Mouse (Mus musculus) layer of hippocampus, adult 2 months (tissue): ENCODE measurements at regions not wholly inside any gene's neighbourhood (a gene's known extent, or its start where the extent isn't known, plus 50 kb on each side); places are given as distances from the start of the nearest gene placed in this dataset.

Experiments
- DNase-seq, 2 experiments: peaks; one replicate each; pipeline ENCODE4 v3.0.0; 2022; ENCODE audit warnings: low spot score in 2 of 2
- H3K27ac ChIP-seq: fragments of 200-600 bp; 2 replicates; pipeline ENCODE4 v1.8.1; 2022
- H3K4me3 ChIP-seq: fragments of 200-600 bp; 2 replicates; pipeline ENCODE4 v1.8.1; 2022; ENCODE audit warnings: mild to moderate bottlenecking
- CTCF ChIP-seq: fragments of 200-600 bp; conservative IDR thresholded peaks from 2 replicates; pipeline ENCODE4 v1.8.1; 2022; ENCODE audit warnings: antibody characterized with exemption, mild to moderate bottlenecking, moderate library complexity

DNA sequence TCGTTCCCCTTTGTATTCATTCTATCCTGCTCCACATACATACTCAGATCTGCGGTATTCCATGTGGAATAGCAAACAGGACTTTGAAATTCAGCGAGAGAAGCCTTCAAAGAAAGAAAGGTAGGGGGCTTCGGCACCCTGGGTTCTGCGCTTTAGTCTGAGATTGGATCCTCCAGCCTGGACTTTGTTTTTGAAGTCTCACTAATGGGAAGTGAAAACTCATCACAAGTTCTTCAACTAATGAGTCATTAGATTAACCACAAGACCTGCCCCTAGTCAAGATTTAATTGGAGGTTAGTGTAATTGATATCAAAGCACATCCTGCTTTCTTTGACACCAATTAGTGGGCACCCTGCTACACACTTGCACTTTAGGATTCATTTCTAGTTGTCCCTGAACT lies 492.5 kb upstream of the Zfp960 start:
- DNase-seq, result no peak
- H3K27ac ChIP-seq, result no peak overlapping the region
- no peak overlapping the region for H3K4me3 ChIP-seq
- TF ChIP-seq CTCF, result no peak

DNA sequence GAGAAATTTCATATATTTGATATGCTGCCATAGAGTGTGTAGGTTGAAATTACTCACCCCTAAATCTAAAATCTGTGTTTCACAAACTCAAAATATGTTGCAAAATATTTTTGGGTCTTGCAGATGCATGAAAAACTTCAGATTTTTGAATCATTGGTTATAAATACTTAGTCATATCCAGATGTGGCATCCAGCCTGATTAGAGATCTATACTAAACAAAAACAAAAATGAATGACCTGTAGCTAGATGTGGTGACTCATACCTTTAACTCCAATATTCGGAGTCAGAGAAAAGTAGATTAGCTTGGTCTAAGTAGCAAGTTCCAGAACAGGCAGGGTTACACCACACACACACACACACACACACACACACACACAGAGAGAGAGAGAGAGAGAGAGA lies 475.1 kb upstream of the Zfp960 start:
- Histone ChIP-seq H3K27ac (no peak overlapping the region), H3K4me3 (no peak overlapping the region)
- DNase-seq, result no peak
- no peak for TF ChIP-seq CTCF

DNA sequence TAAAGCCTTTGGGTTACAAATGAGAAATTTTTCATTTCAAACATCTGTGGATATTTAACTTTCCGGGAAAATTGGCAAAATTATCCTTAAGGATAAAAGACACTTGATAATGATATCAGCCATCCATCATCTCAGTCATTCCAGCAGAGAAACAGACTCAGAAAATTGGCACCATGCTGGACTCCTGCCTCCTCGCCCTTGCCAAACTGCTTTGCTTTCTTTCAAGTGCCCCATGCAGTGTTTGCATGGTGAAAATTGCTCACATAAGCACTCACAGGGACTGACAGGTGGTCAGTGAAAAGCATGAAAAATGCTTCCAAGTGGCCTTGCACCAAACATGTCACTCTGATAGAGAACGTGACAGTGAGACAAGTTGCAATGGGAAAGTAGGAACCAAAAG lies 464.2 kb upstream of the Zfp960 start:
- DNase-seq, result no peak
- H3K4me3 ChIP-seq, result no peak overlapping the region
- TF ChIP-seq CTCF, result no peak
- no peak overlapping the region for H3K27ac ChIP-seq

DNA sequence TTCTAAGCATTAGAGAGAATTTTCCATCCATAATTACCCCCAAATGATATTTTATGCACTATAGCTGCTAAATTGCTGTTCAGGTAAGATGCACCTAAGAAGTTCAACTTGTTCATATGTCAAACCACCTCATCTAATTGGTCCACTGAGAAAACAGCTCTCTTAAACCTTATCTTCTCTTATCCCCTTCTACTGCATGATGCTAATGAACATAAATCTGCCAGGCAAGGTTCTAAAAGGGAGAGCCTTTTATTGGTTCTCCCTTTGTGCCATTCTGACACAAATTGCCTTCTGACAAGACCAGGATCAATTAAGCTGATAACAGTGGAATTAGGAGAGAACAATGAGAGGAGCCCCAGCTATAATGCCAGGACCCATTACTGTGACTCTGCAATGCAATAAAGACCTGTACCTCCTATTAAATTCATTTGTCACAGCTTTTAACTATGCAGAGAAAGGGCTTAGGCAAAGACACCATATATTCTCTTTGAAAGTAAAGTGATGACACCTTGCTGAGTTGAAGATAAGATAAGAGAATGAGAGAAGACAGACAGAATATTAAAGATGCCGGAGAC lies 451.4 kb upstream of the Zfp960 start:
- DNase-seq, result no peak
- no peak overlapping the region for H3K27ac ChIP-seq
- no peak for TF ChIP-seq CTCF
- no peak overlapping the region for H3K4me3 ChIP-seq

DNA sequence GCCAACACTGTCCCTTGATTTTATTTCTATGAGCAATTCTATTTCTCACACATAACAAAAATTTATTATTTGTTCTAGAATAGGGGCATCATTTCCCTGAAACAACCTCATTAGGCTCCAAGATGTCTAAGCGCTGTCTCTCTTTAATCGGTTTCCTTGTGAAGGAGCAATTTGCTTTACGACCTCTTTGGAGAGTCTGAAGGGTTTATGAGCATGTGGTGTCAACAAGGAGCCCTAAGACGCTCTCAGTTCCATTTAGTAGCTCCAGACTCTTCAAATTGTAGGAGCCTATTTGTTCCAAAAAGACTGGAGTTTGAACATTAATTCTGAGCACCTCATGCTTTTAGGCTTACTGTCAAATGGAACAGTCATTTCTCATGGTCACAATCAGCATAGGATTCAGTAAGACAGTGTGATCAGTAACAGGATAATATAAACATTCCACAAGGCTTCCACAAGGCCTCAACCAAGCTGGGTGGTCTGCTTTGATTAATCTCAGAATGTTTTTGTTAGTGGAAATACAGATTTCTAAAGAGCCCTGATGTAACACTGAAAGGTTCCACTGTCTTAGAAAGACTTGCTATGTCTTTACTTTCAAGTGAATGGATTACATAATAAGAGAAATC lies 441.9 kb upstream of the Zfp960 start:
- no peak overlapping the region for H3K27ac ChIP-seq
- no peak for DNase-seq
- no peak for TF ChIP-seq CTCF
- no peak overlapping the region for H3K4me3 ChIP-seq

DNA sequence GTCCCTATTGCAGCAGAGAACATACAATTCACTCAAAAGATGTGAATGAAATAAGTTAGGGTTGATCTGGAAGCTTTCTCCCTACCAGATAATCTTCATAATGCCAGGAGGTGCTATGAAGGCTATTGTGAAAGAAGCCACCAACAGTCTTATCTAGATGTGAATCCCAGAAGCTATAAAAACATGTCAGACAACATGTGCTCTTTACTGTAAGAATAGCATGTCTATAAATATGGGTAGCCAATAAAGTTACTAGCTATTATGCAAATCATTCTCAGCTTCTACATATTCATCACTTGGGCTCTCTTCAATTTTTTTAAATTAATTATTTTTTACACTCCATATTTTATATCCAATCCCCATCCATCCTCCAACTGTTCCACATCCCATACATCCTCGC lies 434.1 kb upstream of the Zfp960 start:
- H3K27ac ChIP-seq, result no peak overlapping the region
- no peak for TF ChIP-seq CTCF
- no peak overlapping the region for H3K4me3 ChIP-seq
- DNase-seq, result no peak

DNA sequence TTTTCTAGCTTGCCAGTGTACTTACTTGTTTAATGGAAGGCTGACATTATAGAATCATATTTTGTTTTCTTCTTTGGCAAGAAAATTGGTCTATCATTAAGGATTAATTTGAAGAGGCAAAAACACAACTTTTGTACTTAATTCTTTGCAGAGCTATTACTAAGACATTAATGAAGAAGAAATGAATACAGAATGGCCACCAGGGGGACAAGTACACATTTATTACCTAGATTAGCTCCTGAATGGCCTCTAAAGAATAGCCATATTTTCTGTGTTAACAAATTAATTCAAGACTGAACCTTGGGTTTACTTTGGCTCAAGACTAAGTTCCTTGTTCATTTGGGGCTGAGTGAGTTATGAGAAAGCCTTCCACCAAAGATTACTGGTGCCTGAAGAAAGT lies 430.5 kb upstream of the Zfp960 start:
- H3K4me3 ChIP-seq, result no peak overlapping the region
- peak; percentile 59 for TF ChIP-seq CTCF
- DNase-seq, result no peak

DNA sequence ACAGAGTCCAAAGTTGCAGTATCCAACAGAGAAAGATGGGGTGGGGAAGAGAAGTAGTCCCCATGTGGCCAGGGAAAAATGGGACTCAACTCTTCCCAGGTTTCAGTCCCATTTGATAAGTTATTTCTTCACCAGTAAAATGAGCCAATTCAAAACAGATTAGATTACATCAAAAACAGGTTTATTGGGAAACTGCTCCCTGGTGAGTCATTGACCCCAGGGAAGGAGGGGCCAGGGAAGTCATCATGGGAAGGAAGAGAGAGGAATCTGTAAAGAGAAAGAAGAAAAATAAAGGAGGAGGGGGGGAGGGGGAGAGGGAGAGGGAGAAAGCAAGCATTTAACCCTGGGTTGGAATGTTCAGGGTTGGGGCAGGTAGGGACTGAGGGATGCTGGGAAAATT lies 426.4 kb upstream of the Zfp960 start:
- Histone ChIP-seq H3K27ac (no peak overlapping the region), H3K4me3 (no peak overlapping the region)
- no peak for TF ChIP-seq CTCF
- no peak for DNase-seq

More for the DNA sequence above, 430.5 kb upstream of the Zfp960 start:
- no peak overlapping the region for H3K27ac ChIP-seq

DNA sequence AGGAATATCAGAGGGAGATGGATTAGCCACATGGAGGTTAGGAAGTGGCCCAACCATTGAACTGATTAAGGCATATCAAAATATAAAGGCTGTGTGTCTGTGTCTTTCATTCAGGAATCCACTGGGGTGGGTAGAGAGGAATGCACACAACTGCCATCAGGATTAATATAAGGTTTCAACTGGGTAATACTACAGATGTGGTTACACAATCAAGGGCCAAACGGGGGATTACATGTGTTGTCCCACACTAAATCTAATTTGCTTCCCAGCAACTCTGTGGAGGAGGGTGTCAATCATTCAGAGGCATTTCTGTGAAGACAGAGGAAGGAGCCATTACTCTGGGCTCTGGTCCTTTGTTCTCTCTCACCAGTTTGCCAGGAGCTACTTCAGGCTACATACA lies 416.0 kb upstream of the Zfp960 start:
- no peak for DNase-seq
- Histone ChIP-seq H3K4me3 (no peak overlapping the region), H3K27ac (no peak overlapping the region)
- TF ChIP-seq CTCF, result no peak

DNA sequence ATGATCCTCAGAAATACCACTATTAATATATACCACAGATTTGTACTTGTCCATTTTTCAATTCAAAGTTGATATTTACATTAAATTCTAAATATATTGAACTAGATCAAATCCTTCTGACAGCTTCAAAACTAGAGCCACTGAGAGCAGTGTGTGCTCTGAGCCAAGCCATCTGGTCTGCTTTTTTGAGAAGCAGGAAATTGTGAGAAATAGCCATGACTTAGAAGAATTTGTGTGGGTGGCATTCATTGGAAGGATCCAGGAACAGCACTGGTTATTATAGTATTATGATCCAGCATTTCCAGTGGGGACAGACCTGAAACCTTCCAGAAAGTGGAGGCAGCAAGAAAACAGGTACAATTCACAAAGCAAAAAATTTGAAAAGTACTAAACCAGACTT lies 398.7 kb upstream of the Zfp960 start:
- no peak overlapping the region for H3K4me3 ChIP-seq
- no peak overlapping the region for H3K27ac ChIP-seq
- no peak for TF ChIP-seq CTCF
- DNase-seq, result no peak

DNA sequence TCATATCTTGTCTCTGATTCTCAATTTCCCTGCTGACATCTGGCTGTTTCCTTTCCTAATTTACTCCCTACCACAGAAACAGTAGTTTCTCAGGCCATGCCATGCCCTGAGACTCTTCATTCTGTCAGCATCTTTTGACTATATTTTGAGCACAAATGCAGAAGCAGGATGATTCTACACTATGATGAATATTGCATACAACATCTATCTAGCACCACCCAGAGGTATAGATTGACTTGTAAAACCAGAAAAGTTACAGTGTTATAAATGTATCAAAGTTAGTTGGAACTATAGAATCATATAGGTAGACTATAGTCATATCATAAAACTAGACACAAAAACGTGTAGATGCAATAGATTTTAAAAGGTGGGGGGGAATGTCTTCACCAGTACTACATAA lies 396.3 kb upstream of the Zfp960 start:
- DNase-seq, result no peak
- TF ChIP-seq CTCF, result peak; percentile 66
- Histone ChIP-seq H3K27ac (no peak overlapping the region), H3K4me3 (no peak overlapping the region)

DNA sequence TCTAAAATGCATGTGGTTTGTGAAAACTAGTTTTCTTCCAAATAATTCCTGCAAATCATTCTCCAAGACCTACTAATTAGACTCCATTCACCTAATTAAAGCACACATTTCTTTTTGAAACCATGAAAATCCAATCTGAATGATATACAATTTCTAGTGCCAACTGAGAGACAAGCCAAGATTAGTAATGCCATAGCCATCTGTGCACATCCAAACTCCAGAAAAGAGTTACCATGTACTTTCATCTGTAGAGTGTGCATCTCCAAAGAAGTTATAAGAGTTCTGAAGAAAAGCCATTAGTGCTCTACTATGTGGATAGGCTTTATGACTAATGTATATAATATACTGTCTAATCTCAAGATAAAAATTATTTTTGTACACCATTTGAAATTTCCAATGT lies 359.7 kb upstream of the Zfp960 start:
- TF ChIP-seq CTCF, result no peak
- no peak overlapping the region for H3K27ac ChIP-seq
- peak in 1 of 2 experiments; percentile 0 for DNase-seq
- H3K4me3 ChIP-seq, result no peak overlapping the region

DNA sequence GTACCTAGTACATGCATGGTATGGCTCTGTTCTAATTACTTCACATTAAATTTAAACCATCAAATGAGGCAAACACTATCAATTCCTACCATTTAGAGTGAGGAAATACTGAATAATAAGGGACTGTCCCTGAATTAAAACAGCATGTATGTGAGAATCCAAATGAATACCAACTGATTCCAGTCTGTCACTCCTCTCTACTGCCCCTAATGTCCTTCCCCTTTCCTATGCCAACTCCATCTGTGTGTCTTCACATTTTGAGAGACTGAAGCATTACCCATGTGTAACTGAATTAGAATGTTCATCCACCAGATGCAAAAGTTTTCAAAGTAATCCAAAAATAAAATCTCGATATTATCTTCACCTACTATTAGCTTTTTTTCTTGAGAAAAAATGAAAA lies 358.0 kb upstream of the Zfp960 start:
- no peak overlapping the region for H3K27ac ChIP-seq
- H3K4me3 ChIP-seq, result no peak overlapping the region
- TF ChIP-seq CTCF, result no peak

DNA sequence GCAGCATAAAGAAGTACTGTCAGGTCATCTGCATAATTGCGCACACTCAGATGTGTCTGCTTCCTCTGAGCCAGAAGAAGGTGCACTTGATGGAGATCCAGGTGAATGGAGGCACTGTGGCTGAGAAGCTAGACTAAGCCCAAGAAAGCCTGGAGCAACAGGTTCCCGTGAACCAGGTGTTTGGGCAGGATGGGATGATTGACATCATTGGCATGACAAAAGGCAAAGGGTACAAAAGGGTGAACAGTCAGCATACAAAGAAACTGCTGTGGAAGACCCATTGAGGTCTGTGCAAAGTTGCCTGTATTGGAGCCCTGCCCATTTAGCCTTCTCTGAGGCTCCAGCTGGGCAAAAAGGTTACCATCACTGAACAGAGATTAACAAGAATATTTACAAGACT lies 337.0 kb upstream of the Zfp960 start:
- H3K27ac ChIP-seq, result no peak overlapping the region
- no peak for DNase-seq
- no peak for TF ChIP-seq CTCF
- no peak overlapping the region for H3K4me3 ChIP-seq

More for the DNA sequence above, 358.0 kb upstream of the Zfp960 start:
- DNase-seq, result no peak
